Mouse (Mus musculus): ENCODE data around the gene Olfr544. TPM values are rescaled to one million over a fixed set of nuclear protein-coding genes. Genes with fewer than 3 reads are reported as not detected.
"Not testable (repeated sequence)": the region's sequence is repeated elsewhere in the genome, so short reads cannot be mapped to it uniquely, and the experiment has no call there.

The Olfr544 gene
- polyA plus RNA-seq, 1 experiment from 2014 or later, result not detected

- no peak for ATAC-seq (ENCODE audit: insufficient number of reproducible peaks, insufficient read depth, low FRiP score, low read depth)
- no peaks in the 10 kb centered on the region for H3K27me3 ChIP-seq (ENCODE audit: control insufficient read depth, insufficient read depth, low read length)
- no peak overlapping the region for H3K27ac ChIP-seq (ENCODE audit: low read length)
- no peak overlapping the region for H3K4me2 ChIP-seq (replicated peaks; ENCODE audit: low read depth, low read length)
- no peak overlapping the region for H3K9ac ChIP-seq (replicated peaks; ENCODE audit: low read depth, low read length)
- 75% methylated on average over 7 of the region's 7 CpGs for WGBS
- H3K36me3 ChIP-seq (ENCODE audit: control insufficient read depth, insufficient read depth, low read length), result no peaks in the 10 kb centered on the region
- H3K4me3 ChIP-seq (ENCODE audit: low read depth, low read length), result no peak overlapping the region
- no peaks in the 10 kb centered on the region for H3K4me1 ChIP-seq (ENCODE audit: control insufficient read depth, insufficient read depth, low read length)
- no peaks in the 10 kb centered on the region for H3K9me3 ChIP-seq (ENCODE audit: control insufficient read depth, low read depth, low read length)
These were observed 21.6 kb upstream of the Olfr544 start for GRCm38 (mm10) chr7:102509726-102510125.

DNA sequence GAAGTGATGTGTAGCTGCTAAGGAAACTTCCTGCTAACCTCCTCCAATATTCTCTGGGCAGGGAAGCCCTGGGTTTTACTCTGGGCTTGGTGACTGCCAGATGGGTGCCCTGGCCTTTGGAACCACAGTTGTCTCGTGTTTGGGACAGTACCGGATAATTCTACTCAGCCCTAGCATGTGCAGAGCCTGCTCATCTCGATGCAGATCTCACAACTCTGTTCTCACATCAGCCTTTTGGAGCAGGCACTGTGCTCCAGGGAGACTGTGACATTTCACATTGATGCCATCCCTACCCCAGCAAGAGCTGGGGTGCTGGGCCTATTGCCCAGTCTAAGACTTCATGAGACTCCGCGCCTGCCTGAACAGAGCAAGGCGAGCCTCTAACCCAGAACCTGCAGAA is 20.6 kb upstream of the Olfr544 start:
- Histone ChIP-seq H3K4me3 (ENCODE audit: low read depth, low read length) (no peak overlapping the region), H3K9me3 (ENCODE audit: control insufficient read depth, low read depth, low read length) (no peaks in the 10 kb centered on the region), H3K36me3 (ENCODE audit: control insufficient read depth, insufficient read depth, low read length) (no peaks in the 10 kb centered on the region), H3K27ac (ENCODE audit: low read length) (no peak overlapping the region), H3K27me3 (ENCODE audit: control insufficient read depth, insufficient read depth, low read length) (no peaks in the 10 kb centered on the region), H3K4me2 (replicated peaks; ENCODE audit: low read depth, low read length) (no peak overlapping the region), H3K4me1 (ENCODE audit: control insufficient read depth, insufficient read depth, low read length) (no peaks in the 10 kb centered on the region), H3K9ac (replicated peaks; ENCODE audit: low read depth, low read length) (no peak overlapping the region)
- 93% methylated on average over 6 of the region's 6 CpGs for WGBS
- ATAC-seq (ENCODE audit: insufficient number of reproducible peaks, insufficient read depth, low FRiP score, low read depth), result no peak

- Histone ChIP-seq H3K36me3 (ENCODE audit: control insufficient read depth, insufficient read depth, low read length) (no peaks in the 10 kb centered on the region), H3K4me1 (ENCODE audit: control insufficient read depth, insufficient read depth, low read length) (no peaks in the 10 kb centered on the region), H3K4me2 (replicated peaks; ENCODE audit: low read depth, low read length) (no peak overlapping the region), H3K9ac (replicated peaks; ENCODE audit: low read depth, low read length) (no peak overlapping the region), H3K27ac (ENCODE audit: low read length) (no peak overlapping the region), H3K4me3 (ENCODE audit: low read depth, low read length) (no peak overlapping the region), H3K9me3 (ENCODE audit: control insufficient read depth, low read depth, low read length) (no peaks in the 10 kb centered on the region), H3K27me3 (ENCODE audit: control insufficient read depth, insufficient read depth, low read length) (no peaks in the 10 kb centered on the region)
- 84% methylated on average over 9 of the region's 9 CpGs for WGBS
- no peak for ATAC-seq (ENCODE audit: insufficient number of reproducible peaks, insufficient read depth, low FRiP score, low read depth)
These were observed 20.0 kb upstream of the Olfr544 start for GRCm38 (mm10) chr7:102508066-102508465.

DNA sequence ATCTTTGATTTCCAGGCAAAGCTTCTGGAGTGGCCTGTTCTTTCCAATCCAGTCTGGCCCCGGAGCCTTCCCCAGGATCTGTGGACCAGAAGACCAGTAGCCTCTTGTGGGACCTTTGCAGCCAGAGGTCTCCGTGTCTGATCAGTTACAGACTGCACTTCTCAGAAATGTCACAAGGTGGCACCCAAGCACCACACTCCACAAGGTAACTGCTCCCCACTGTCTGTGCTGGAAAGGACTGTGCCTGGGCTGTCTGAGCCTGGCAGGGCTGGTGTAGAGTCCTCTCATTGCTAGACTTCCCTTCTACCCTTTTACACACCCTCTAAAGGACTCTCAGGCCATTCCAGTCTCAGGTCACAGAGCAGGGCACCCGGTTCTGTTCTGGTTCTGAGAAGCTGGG is 18.7 kb upstream of the Olfr544 start:
- H3K4me1 ChIP-seq (ENCODE audit: control insufficient read depth, insufficient read depth, low read length), result no peaks in the 10 kb centered on the region
- no peak overlapping the region for H3K4me3 ChIP-seq (ENCODE audit: low read depth, low read length)
- H3K27me3 ChIP-seq (ENCODE audit: control insufficient read depth, insufficient read depth, low read length), result no peaks in the 10 kb centered on the region
- WGBS, result 50% methylated on average over 3 of the region's 3 CpGs
- no peaks in the 10 kb centered on the region for H3K9me3 ChIP-seq (ENCODE audit: control insufficient read depth, low read depth, low read length)
- H3K9ac ChIP-seq (replicated peaks; ENCODE audit: low read depth, low read length), result no peak overlapping the region
- H3K4me2 ChIP-seq (replicated peaks; ENCODE audit: low read depth, low read length), result no peak overlapping the region
- H3K36me3 ChIP-seq (ENCODE audit: control insufficient read depth, insufficient read depth, low read length), result no peaks in the 10 kb centered on the region
- peak; percentile 68; the same call in 1 of the 2 replicates for ATAC-seq (ENCODE audit: insufficient number of reproducible peaks, insufficient read depth, low FRiP score, low read depth)
- H3K27ac ChIP-seq (ENCODE audit: low read length), result no peak overlapping the region

- Histone ChIP-seq H3K27ac (ENCODE audit: low read length) (no peak overlapping the region), H3K9ac (replicated peaks; ENCODE audit: low read depth, low read length) (no peak overlapping the region), H3K4me2 (replicated peaks; ENCODE audit: low read depth, low read length) (no peak overlapping the region), H3K36me3 (ENCODE audit: control insufficient read depth, insufficient read depth, low read length) (no peaks in the 10 kb centered on the region), H3K4me3 (ENCODE audit: low read depth, low read length) (no peak overlapping the region), H3K4me1 (ENCODE audit: control insufficient read depth, insufficient read depth, low read length) (no peaks in the 10 kb centered on the region), H3K27me3 (ENCODE audit: control insufficient read depth, insufficient read depth, low read length) (no peaks in the 10 kb centered on the region), H3K9me3 (ENCODE audit: control insufficient read depth, low read depth, low read length) (no peaks in the 10 kb centered on the region)
- ATAC-seq (ENCODE audit: insufficient number of reproducible peaks, insufficient read depth, low FRiP score, low read depth), result no peak
- 72% methylated on average over 5 of the region's 5 CpGs for WGBS
These were observed 13.9 kb upstream of the Olfr544 start for GRCm38 (mm10) chr7:102501986-102502385.

DNA sequence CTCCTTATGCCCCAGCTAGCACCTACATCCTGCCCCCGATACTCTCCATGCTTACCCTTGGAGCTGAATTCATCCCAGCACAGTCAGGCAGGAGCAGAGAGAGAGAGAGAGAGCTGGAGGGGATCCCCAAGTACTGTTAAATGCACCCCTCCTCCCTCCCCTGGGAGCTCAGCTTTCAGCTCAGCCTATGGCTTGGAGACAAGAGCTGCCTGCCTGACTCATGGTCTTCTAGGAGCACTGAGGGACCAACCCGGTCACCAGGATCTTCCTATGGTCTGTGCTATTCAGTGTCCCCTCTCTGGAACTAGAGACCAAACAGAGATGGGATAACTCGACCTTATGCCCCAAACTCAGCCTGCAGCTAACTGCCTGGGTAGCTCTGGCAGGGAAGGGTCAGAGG is 11.4 kb upstream of the Olfr544 start, which contains the start of gene Olfr545:
Gene Olfr545, minus strand, starts transcription at position 101 of the 400 bp plus-strand sequence.
- H3K4me2 ChIP-seq (replicated peaks; ENCODE audit: low read depth, low read length), result no peak within 1 kb of the TSS
- 60% methylated on average over 3 of the region's 3 CpGs for WGBS
- no peak for ATAC-seq (ENCODE audit: insufficient number of reproducible peaks, insufficient read depth, low FRiP score, low read depth)
- H3K9me3 ChIP-seq (ENCODE audit: control insufficient read depth, low read depth, low read length), result no peaks in the 10 kb centered on the region
- H3K27me3 ChIP-seq (ENCODE audit: control insufficient read depth, insufficient read depth, low read length), result no peaks in the 10 kb centered on the region
- no peak within 1 kb of the TSS for H3K27ac ChIP-seq (ENCODE audit: low read length)
- no peaks in the 10 kb centered on the region for H3K36me3 ChIP-seq (ENCODE audit: control insufficient read depth, insufficient read depth, low read length)
- H3K9ac ChIP-seq (replicated peaks; ENCODE audit: low read depth, low read length), result no peak within 1 kb of the TSS
- no peak within 1 kb of the TSS for H3K4me3 ChIP-seq (ENCODE audit: low read depth, low read length)
- no peaks in the 10 kb centered on the region for H3K4me1 ChIP-seq (ENCODE audit: control insufficient read depth, insufficient read depth, low read length)

GRCm38 (mm10) chr7:102494416-102494815 is 6.3 kb upstream of the Olfr544 start:
- not testable (repeated sequence) for H3K4me2 ChIP-seq (replicated peaks; ENCODE audit: low read depth, low read length); H3K36me3 ChIP-seq (ENCODE audit: control insufficient read depth, insufficient read depth, low read length); H3K4me3 ChIP-seq (ENCODE audit: low read depth, low read length); ATAC-seq (ENCODE audit: insufficient number of reproducible peaks, insufficient read depth, low FRiP score, low read depth); H3K9ac ChIP-seq (replicated peaks; ENCODE audit: low read depth, low read length); H3K27me3 ChIP-seq (ENCODE audit: control insufficient read depth, insufficient read depth, low read length); H3K27ac ChIP-seq (ENCODE audit: low read length); H3K4me1 ChIP-seq (ENCODE audit: control insufficient read depth, insufficient read depth, low read length); H3K9me3 ChIP-seq (ENCODE audit: control insufficient read depth, low read depth, low read length)
- WGBS, result 42% methylated on average over 7 of the region's 7 CpGs

GRCm38 (mm10) chr7:102486105-102486504 is 2.0 kb downstream of the Olfr544 start:
- no peak overlapping the region for H3K4me3 ChIP-seq (ENCODE audit: low read depth, low read length)
- H3K27me3 ChIP-seq (ENCODE audit: control insufficient read depth, insufficient read depth, low read length), result no peaks in the 10 kb centered on the region
- H3K27ac ChIP-seq (ENCODE audit: low read length), result no peak overlapping the region
- H3K9me3 ChIP-seq (ENCODE audit: control insufficient read depth, low read depth, low read length), result no peaks in the 10 kb centered on the region
- 48% methylated on average over 1 of the region's 1 CpGs for WGBS
- no peak overlapping the region for H3K9ac ChIP-seq (replicated peaks; ENCODE audit: low read depth, low read length)
- H3K4me2 ChIP-seq (replicated peaks; ENCODE audit: low read depth, low read length), result no peak overlapping the region
- no peak for ATAC-seq (ENCODE audit: insufficient number of reproducible peaks, insufficient read depth, low FRiP score, low read depth)
- H3K4me1 ChIP-seq (ENCODE audit: control insufficient read depth, insufficient read depth, low read length), result no peaks in the 10 kb centered on the region
- H3K36me3 ChIP-seq (ENCODE audit: control insufficient read depth, insufficient read depth, low read length), result no peaks in the 10 kb centered on the region

DNA sequence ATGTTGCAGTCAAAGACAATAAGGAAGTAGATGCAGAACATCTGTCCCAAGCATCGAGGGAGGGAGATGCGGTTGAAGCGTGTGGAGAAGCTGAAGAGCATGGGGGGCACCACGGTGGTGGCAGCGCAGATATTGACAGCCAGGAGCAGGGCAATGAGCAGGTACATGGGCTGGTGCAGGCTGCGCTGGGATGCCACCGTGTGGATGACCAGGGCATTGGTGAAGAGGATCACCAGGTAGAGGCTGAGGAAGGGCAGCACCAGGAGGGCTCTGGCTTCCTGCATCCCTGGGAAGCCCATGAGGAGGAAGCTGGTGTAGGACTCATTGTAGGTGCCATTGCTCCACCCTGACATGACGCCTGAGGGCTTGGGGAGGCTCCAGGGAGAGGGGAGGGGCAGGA is 3.3 kb downstream of the Olfr544 start:
- 0 out of 2 replicates have a peak, but pooled peaks have one; percentile 34 for ATAC-seq (ENCODE audit: insufficient number of reproducible peaks, insufficient read depth, low FRiP score, low read depth)
- H3K4me2 ChIP-seq (replicated peaks; ENCODE audit: low read depth, low read length); H3K4me3 ChIP-seq (ENCODE audit: low read depth, low read length); H3K27ac ChIP-seq (ENCODE audit: low read length); H3K9ac ChIP-seq (replicated peaks; ENCODE audit: low read depth, low read length); H3K9me3 ChIP-seq (ENCODE audit: control insufficient read depth, low read depth, low read length); H3K27me3 ChIP-seq (ENCODE audit: control insufficient read depth, insufficient read depth, low read length); H3K36me3 ChIP-seq (ENCODE audit: control insufficient read depth, insufficient read depth, low read length); H3K4me1 ChIP-seq (ENCODE audit: control insufficient read depth, insufficient read depth, low read length): not testable (repeated sequence)
- WGBS, result 62% methylated on average over 8 of the region's 8 CpGs

All from stomach, embryonic 14.5 days (tissue).